Mouse (Mus musculus) adrenal gland, postnatal 0 days (tissue): Measurements from ENCODE around the gene Pde4c. TPM values are rescaled to one million over a fixed set of nuclear protein-coding genes. Genes with fewer than 3 reads are reported as not detected.
A peak's percentile ranks its signal among the peaks of the same experiment; 100 is the strongest.

Source experiments
- microRNA-seq: library from miRNA; unstranded; fragments of <30 nt; microRNA quantifications from one replicate; pipeline ENCODE4, GENCODE M21; 2016; ENCODE audit warnings: borderline replicate concordance; ENCODE audit not compliant: insufficient number of aligned reads
- polyA plus RNA-seq: library from polyadenylated mRNA; unstranded; fragments of >200 nt; fragmentation: Nextera tagmentation; extraction: Ambion mirVana; gene quantifications from 2 replicates; pipeline ENCODE4 v1.2.1, GENCODE M21; 2015

Gene Pde4c
- 0.05 and 0.72 TPM in 2 replicates for polyA plus RNA-seq

DNA sequence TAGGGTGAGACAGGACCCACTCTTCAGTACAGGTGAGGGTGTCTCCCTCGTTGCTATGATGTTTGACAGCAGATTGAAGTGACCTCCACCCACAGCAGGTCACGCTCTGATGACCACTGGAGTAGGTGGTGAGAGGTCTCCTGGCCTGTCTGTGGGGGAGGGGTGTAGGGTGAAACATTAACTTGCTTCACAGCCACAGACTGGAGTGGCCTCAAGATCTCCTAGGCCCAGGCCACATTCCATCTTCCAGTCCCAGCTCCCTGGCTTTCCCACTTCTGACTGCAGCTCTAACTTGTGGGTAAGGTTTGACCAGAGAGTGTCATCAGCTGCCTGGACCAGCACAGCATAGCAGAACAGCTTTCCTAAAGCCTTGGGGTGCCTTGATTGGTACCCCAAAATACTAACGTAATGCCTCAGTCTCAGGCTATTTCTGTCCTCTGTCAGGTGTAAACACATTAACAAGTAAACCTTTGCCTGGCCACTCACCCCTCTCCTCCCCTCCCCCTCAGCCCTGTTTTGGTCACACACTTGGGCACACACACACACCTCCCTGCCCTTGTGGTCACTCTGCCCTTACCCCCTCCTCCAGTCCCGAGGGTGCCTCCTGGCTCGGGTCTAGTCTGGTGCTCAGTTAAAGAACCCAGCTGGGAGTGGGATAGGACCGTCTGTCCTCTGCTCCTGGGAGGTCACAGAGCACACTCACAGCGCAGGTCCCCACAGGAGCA, at the start of gene Pde4c:
Gene Pde4c, plus strand, starts transcription at position 235 of the 725 bp plus-strand sequence.

DNA sequence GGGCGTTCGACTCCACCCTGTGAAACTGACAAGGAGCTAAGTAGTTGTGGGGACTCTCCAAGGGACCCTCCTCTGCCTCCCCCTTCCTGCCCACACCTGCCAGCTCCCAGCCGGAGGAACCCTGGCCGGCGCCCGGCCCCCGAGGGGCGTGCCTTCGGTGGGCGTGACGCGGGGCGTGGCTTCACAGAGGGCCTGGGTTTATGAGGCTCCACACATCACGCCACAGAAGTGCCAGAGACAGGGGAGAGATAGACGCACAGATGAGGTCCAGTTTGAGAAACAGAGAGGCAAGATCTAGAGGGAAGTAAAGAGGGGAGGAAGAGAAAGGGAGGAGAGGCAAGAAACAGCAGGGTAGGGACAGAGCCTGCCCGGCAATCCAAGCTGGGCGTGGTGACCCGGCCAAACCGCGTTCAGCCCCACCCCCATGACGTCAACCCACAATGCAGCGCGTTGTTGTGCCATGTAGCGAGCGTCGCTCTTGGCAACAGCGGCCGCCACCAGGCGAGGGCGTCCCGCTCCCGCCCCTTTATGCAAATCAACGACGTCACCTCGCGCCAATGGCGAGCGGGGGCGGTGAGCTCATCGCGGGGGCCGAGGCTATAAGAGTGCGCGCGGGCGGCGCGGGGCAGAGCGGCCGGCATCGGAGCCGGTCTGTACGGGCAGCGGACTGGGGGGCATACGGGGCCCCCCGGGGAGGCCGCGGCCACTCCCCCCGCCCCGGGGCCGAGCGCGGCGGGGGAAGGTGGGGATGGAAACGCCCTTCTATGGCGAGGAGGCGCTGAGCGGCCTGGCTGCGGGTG, 25.0 kb upstream of the Pde4c start, which contains the start of gene Jund:
Gene Jund, plus strand, starts transcription at position 640 of the 800 bp plus-strand sequence.

DNA sequence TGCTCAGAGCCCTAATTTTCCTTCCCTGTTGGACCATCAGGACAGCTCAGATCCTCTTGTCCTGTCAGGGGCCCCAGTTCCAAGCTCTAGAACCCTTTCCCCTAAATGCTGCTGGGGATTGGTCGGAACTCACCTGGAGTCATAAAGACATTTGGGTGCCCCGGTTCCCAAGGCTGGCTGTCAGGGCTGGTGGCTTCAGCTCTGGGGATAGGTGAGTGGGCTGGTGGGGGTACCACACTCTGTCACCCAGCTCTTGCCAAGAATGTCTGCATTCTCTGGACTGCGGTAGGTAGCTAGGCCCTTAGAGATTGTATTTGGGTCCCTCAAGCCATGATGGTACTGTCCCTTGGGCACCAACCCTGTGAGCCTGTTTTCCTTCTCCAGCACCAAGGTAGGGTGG, 20.2 kb upstream of the Pde4c start, which contains the start of gene Iqcn:
Gene Iqcn, plus strand, starts transcription at position 171 of the 400 bp plus-strand sequence.

DNA sequence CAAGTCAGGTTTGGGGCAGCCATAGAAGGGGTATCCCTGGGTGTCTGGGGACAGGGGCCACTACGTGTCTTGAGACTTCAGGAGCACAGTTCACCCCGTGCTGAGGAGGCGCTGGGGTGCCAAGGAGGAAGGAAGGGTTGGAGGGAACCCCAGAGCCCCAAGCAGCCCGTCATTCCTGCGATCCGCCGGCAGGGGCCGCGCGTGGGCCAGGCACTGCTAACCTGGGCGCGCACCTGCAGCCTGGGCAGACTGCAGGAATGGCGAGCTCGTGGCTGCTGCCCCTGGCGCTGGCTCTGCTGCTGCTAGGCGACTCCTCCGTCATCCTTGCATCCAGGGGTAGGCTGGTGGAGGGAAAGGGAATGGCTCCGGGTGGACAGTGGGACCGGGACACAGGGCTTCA, 5.2 kb upstream of the Pde4c start, which contains the start of gene Gm3336:
Gene Gm3336, plus strand, starts transcription at position 247 of the 400 bp plus-strand sequence.

DNA sequence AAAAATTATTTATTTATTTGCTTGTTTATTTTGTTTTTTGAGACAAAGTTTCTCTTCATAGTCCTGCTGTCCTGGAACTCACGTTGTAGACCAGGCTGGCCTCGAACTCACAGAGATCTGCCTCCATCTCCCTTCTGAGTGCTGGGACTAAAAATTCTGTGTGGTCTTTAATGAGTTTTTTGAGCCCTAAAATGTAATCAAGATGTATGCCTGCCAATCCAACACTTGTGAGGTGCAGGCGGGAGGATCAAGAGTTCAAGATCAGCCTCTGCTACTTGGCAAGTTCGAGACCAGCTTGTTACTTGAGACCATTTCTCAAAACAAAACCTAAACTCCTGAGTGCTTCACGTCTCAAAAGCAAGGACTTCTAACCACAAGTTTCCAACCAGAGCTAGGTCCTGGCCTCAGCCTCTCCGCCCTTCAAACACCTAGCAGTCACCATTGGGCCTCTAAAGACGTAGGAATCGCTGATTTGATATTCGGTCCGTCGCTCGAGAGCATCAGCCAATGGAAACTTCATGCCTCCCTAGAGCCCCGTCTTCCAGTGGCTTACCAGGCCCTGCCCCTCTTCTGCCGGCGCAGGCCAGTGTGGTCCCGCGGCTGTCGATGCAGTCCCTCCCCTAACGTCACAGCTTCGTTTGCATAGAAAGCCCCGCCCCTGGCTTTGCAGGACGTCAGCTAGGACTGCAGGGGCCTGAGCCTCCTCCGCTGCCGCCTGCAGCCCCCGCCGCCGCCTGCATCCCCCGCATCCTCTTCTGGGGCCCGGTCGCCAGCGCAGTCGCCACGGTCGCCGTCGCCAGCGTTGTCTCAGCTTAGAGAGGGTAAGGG, 30.7 kb downstream of the Pde4c start, which contains the start of gene Rab3a:
Gene Rab3a, plus strand, starts transcription at position 637 of the 828 bp plus-strand sequence.

DNA sequence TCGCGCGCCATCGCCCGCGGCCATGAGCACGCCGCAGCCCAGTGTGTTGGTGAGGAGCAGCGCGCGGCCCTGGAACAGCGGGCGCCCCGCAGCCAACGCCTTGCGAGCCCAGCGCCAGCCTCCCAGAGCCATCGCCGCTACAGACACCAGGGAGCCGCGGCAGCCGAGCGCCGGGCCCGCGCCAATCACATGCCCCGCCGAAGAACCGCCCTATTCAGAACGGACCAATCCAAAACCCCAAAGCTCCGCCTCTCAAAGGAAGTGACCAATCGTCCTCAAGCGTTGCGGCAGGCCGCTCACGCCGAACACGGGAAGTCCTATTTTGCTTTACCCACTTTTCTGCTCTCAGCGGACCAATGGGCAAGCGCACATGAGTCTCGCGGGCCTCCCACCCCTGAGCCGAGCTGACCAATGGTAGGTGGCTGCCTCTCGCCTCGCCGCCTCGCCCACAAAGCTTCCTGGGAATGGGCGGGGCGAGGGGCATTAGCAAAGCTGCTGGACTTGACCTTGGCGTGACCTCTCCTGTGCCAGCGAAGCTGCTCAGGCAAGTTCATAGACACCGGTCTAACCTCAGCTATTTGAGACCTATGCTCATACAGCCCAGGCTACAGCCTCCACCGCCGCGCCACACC, 37.4 kb downstream of the Pde4c start, which contains the start of gene Mpv17l2:
Gene Mpv17l2, minus strand, starts transcription at position 172 of the 632 bp plus-strand sequence.

DNA sequence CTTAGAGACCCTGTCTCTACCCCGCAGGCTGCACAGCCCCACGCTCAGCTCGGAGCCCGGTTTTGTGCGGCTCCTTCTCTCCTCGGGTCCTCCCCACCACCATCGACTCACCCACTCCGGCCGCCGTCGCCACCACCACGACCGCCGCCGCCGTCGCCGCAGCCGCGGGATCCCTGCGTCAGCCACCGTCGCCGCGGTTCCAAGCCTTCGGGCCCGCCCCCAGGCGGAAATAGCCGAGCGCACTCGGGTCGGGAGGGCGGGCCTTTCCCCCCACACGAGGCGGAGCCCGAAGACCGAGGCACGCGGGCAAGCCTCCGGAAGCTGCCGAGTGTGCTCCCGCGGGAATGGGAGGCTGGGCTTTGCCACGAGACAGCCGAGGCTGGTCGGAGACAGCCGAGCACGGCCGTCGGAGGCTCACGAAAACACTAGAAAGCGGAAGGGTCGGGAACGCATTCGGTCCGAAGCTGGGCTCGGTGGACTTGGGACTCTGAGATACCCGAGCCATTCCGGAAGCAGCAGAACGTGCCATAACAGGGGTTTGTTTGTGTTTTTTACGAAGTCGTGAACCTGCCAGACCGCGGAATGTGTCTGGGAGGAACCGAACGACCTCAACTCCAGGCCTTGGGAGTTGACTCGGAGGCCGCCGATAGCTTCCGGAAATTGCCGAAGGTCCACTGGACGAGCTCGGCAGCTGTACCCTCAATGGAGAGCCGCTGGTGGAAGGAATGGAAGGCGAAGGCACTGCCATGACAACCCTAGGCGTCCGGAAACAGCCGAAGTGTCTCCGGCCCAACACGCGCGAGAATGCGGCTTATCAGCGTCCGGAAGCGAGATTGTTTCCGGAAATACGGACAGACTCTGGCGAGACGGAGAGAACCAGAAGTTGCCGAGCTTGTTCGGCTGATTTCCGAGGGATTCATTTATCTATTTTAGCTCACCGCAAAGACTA, 53.2 kb downstream of the Pde4c start, which contains the start of gene Pik3r2:
Gene Pik3r2, minus strand, starts transcription at position 218 of the 949 bp plus-strand sequence.

Small RNA genes within 50 kb of the gene (microRNA-seq; reads per million reads assigned to microRNA genes)
- 3.9 reads per million, percentile 2 among the genes with 10 or more reads in this experiment for gene Mir7240

Other genes starting within 250 kb of the Pde4c start
- gene Klhl26, start 246.8 kb upstream of the Pde4c start, polyA plus RNA-seq, result 14.9 and 21.4 TPM in 2 replicates
- 12.5 and 16.1 TPM in 2 replicates for gene Tmem59l, start 236.4 kb upstream of the Pde4c start, polyA plus RNA-seq
- gene Crlf1, start 230.6 kb upstream of the Pde4c start, polyA plus RNA-seq, result 0.79 and 2.8 TPM in 2 replicates
- 186 and 214 TPM in 2 replicates for gene Rex1bd, start 217.0 kb upstream of the Pde4c start, polyA plus RNA-seq
- gene Uba52, start 212.9 kb upstream of the Pde4c start, polyA plus RNA-seq, result 813 and 866 TPM in 2 replicates
- 271 and 313 TPM in 2 replicates for gene Fkbp8, start 196.0 kb upstream of the Pde4c start, polyA plus RNA-seq
- 62.6 and 81.0 TPM in 2 replicates for gene Kxd1, start 195.8 kb upstream of the Pde4c start, polyA plus RNA-seq
- 10.6 and 15.9 TPM in 2 replicates for gene Ell, start 184.3 kb upstream of the Pde4c start, polyA plus RNA-seq
- 85.1 and 85.8 TPM in 2 replicates for gene Isyna1, start 129.3 kb upstream of the Pde4c start, polyA plus RNA-seq
- 127 and 131 TPM in 2 replicates for gene Ssbp4, start 114.8 kb upstream of the Pde4c start, polyA plus RNA-seq
- 4.8 and 5.1 TPM in 2 replicates for gene Lrrc25, start 107.6 kb upstream of the Pde4c start, polyA plus RNA-seq
- 0.72 and 1.8 TPM in 2 replicates for gene Gdf15, start 91.3 kb upstream of the Pde4c start, polyA plus RNA-seq
- 45.9 and 87.4 TPM in 2 replicates for gene Pgpep1, start 63.3 kb upstream of the Pde4c start, polyA plus RNA-seq
- 186 and 193 TPM in 2 replicates for gene Lsm4, start 50.5 kb upstream of the Pde4c start, polyA plus RNA-seq
- gene Jund, start 24.8 kb upstream of the Pde4c start, polyA plus RNA-seq, result 136 and 140 TPM in 2 replicates
- gene Iqcn, start 20.3 kb upstream of the Pde4c start, polyA plus RNA-seq, result 0.04 and 0.05 TPM in 2 replicates
- gene Gm3336, start 5.2 kb upstream of the Pde4c start, polyA plus RNA-seq, result 0.17 and 0.50 TPM in 2 replicates
- 62.7 and 85.6 TPM in 2 replicates for gene Rab3a, start 31.0 kb downstream of the Pde4c start, polyA plus RNA-seq
- 97.0 and 178 TPM in 2 replicates for gene Mpv17l2, start 37.2 kb downstream of the Pde4c start, polyA plus RNA-seq
- 28.8 and 38.7 TPM in 2 replicates for gene Pik3r2, start 53.0 kb downstream of the Pde4c start, polyA plus RNA-seq
- 7.7 and 11.8 TPM in 2 replicates for gene Mast3, start 81.3 kb downstream of the Pde4c start, polyA plus RNA-seq
- 0.18 and 0.20 TPM in 2 replicates for gene Il12rb1, start 84.7 kb downstream of the Pde4c start, polyA plus RNA-seq
- gene Arrdc2, start 116.0 kb downstream of the Pde4c start, polyA plus RNA-seq, result 7.9 TPM in 2 replicates
- 0.49 and 1.3 TPM in 2 replicates for gene Kcnn1, start 139.5 kb downstream of the Pde4c start, polyA plus RNA-seq
- gene Ccdc124, start 150.2 kb downstream of the Pde4c start, polyA plus RNA-seq, result 63.0 and 64.4 TPM in 2 replicates
- gene Slc5a5, start 169.0 kb downstream of the Pde4c start, polyA plus RNA-seq, result 0.40 and 0.96 TPM in 2 replicates
- gene Rpl18a, start 173.7 kb downstream of the Pde4c start, polyA plus RNA-seq, result 5,087 and 7,211 TPM in 2 replicates
- gene Map1s, start 182.2 kb downstream of the Pde4c start, polyA plus RNA-seq, result 25.8 and 27.4 TPM in 2 replicates